Mouse (Mus musculus) spleen, adult 2 months (tissue): ENCODE results near the gene Gm12248.

Experiments used
- CTCF ChIP-seq: fragments of 200-500 bp; IDR thresholded peaks from 2 replicates; pipeline ENCODE4 v1.5.1; 2011; ENCODE audit warnings: mild to moderate bottlenecking, inconsistent platforms; ENCODE audit not compliant: insufficient read depth, insufficient read length, insufficient replicate concordance; ENCODE audit errors: extremely low read depth
- POLR2A ChIP-seq: fragments of 200-500 bp; IDR thresholded peaks from 2 replicates; pipeline ENCODE4 v1.6.1; 2011; ENCODE audit warnings: low read depth, low read length, inconsistent platforms

DNA sequence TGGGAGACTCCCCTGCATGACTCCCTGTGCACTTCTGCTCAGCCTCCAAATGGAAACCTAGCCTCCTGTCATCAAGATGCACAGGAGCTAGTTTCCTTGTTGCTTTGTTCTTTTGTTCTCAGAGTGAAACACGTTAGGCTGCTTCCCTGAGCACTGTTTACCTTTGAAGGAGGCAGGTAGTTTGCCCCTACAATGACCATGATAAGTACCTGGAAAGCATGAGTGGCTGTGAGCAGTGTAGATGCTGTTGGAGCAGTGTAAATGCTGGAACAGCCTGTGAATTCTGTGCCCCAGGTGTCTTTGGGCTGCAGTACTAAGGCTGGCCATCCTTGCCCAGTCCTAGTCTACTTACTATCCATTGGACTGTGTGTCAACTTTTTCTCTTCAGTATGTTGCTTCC is 66.1 kb downstream of the Gm12248 start:
- TF ChIP-seq CTCF (no peak), POLR2A (no peak)
